Mouse (Mus musculus) MEL (cell line): ENCODE data around the gene Ddit4. TPM values are rescaled to one million over a fixed set of nuclear protein-coding genes. Genes with fewer than 3 reads are reported as not detected.

Source experiments
- DNase-seq: peaks from one replicate; pipeline ENCODE4 v3.0.0; 2011; ENCODE audit warnings: low read depth, low spot score
- H3K27ac ChIP-seq: 2 replicates; pipeline ENCODE4 v1.5.1; 2012; ENCODE audit warnings: low read depth, mild to moderate bottlenecking, control low read depth, low read length, moderate library complexity; ENCODE audit not compliant: control insufficient read depth
- H3K27me3 ChIP-seq, 2 experiments: fragments of 150-350 bp in 1 of 2; sonication (generic) in 1 of 2; 2 replicates each; pipeline ENCODE4 v1.6.1; 2012; ENCODE audit warnings: low read length in 2 of 2, mild to moderate bottlenecking in 2 of 2, improper control_type of control experiment in 1 of 2, moderate library complexity in 1 of 2; ENCODE audit not compliant: insufficient read depth in 2 of 2, control insufficient read depth in 1 of 2
- H3K36me3 ChIP-seq, 2 experiments: 2 replicates each; pipeline ENCODE4 v1.6.1; 2012 to 2014; ENCODE audit warnings: low read length in 2 of 2, improper control_type of control experiment in 1 of 2, inconsistent platforms in 1 of 2, mild to moderate bottlenecking in 1 of 2; ENCODE audit not compliant: insufficient read depth in 2 of 2, control insufficient read depth in 1 of 2
- H3K4me1 ChIP-seq, 2 experiments: fragments of 150-350 bp in 1 of 2; sonication (generic) in 1 of 2; 2 replicates each; pipeline ENCODE4 v1.6.1; 2012; ENCODE audit warnings: low read length in 2 of 2, improper control_type of control experiment in 1 of 2, mild to moderate bottlenecking in 1 of 2; ENCODE audit not compliant: insufficient read depth in 2 of 2, control insufficient read depth in 1 of 2
- H3K4me3 ChIP-seq, 2 experiments: fragments of 150-350 bp in 1 of 2; sonication (generic) in 1 of 2; 2 replicates each; pipeline ENCODE4 v1.5.1; 2012; ENCODE audit warnings: low read depth in 2 of 2, low read length in 2 of 2, mild to moderate bottlenecking in 2 of 2, moderate library complexity in 2 of 2, control low read depth in 1 of 2, improper control_type of control experiment in 1 of 2; ENCODE audit not compliant: control insufficient read depth in 1 of 2, insufficient read depth in 1 of 2
- H3K79me2 ChIP-seq: 2 replicates; pipeline ENCODE4 v1.6.1; 2012; ENCODE audit warnings: mild to moderate bottlenecking, low read length, moderate library complexity; ENCODE audit not compliant: control insufficient read depth, poor library complexity, insufficient read depth
- H3K9ac ChIP-seq: 2 replicates; pipeline ENCODE4 v1.6.1; 2012; ENCODE audit warnings: low read depth, mild to moderate bottlenecking, control low read depth, low read length, moderate library complexity; ENCODE audit not compliant: control insufficient read depth, poor library complexity, severe bottlenecking
- H3K9me3 ChIP-seq: fragments of 150-350 bp; sonication (generic); replicated peaks from 2 replicates; pipeline ENCODE4 v1.6.1; 2012; ENCODE audit warnings: mild to moderate bottlenecking, low read length, improper control_type of control experiment, moderate library complexity; ENCODE audit not compliant: insufficient read depth
- CTCF ChIP-seq, 3 experiments: IDR thresholded peaks in 2 of 3; conservative IDR thresholded peaks in 1 of 3; 2 replicates each; pipeline ENCODE4 v1.5.1; 2011 to 2012; ENCODE audit warnings: low read length in 3 of 3, low read depth in 2 of 3, mild to moderate bottlenecking in 2 of 3, improper control_type of control experiment in 1 of 3, inconsistent platforms in 1 of 3, mixed read lengths in 1 of 3, moderate library complexity in 1 of 3; ENCODE audit not compliant: control insufficient read depth in 1 of 3, insufficient read depth in 1 of 3, poor library complexity in 1 of 3, severe bottlenecking in 1 of 3
- ELF1 ChIP-seq: IDR thresholded peaks from 2 replicates; pipeline ENCODE4 v1.6.1; 2014; ENCODE audit warnings: low read depth, mild to moderate bottlenecking, inconsistent platforms, low read length, improper control_type of control experiment, moderate library complexity
- EP300 ChIP-seq, 2 experiments: IDR thresholded peaks; 2 replicates each; pipeline ENCODE4 v1.6.1; 2011; ENCODE audit warnings: improper control_type of control experiment in 2 of 2, low read length in 2 of 2, low read depth in 1 of 2, mild to moderate bottlenecking in 1 of 2
- KAT2A ChIP-seq: conservative IDR thresholded peaks from 2 replicates; pipeline ENCODE4 v1.6.1; 2012; ENCODE audit warnings: low read depth, low read length, improper control_type of control experiment, inconsistent platforms
- MAZ ChIP-seq: IDR thresholded peaks from 2 replicates; pipeline ENCODE4 v1.6.1; 2012; ENCODE audit warnings: low read depth, mild to moderate bottlenecking, inconsistent platforms, low read length, improper control_type of control experiment
- MYC ChIP-seq: IDR thresholded peaks from 2 replicates; pipeline ENCODE4 v1.6.1; 2011; ENCODE audit warnings: low read depth, mild to moderate bottlenecking, low read length, improper control_type of control experiment, moderate library complexity
- NELFE ChIP-seq: IDR thresholded peaks from 2 replicates; pipeline ENCODE4 v1.6.1; 2011; ENCODE audit warnings: low read depth, low read length, improper control_type of control experiment
- NRF1 ChIP-seq: IDR thresholded peaks from 2 replicates; pipeline ENCODE4 v1.6.1; 2014; ENCODE audit warnings: low read depth, mild to moderate bottlenecking, inconsistent platforms, low read length, improper control_type of control experiment, moderate library complexity; ENCODE audit not compliant: poor library complexity, insufficient read depth, severe bottlenecking
- POLR2A ChIP-seq, 2 experiments: IDR thresholded peaks; 2 replicates each; pipeline ENCODE4 v1.6.1; 2011 to 2012; ENCODE audit warnings: low read length in 2 of 2, mild to moderate bottlenecking in 2 of 2, control low read depth in 1 of 2, improper control_type of control experiment in 1 of 2, low read depth in 1 of 2, moderate library complexity in 1 of 2; ENCODE audit not compliant: control insufficient read depth in 1 of 2, insufficient read depth in 1 of 2, poor library complexity in 1 of 2
- POLR2AphosphoS5 ChIP-seq: IDR thresholded peaks from 2 replicates; pipeline ENCODE4 v1.6.1; 2012; ENCODE audit warnings: low read depth, borderline replicate concordance, mild to moderate bottlenecking, inconsistent platforms, low read length, moderate library complexity, mixed read lengths
- RAD21 ChIP-seq: IDR thresholded peaks from 2 replicates; pipeline ENCODE4 v1.6.1; 2011; ENCODE audit warnings: mild to moderate bottlenecking, low read depth, low read length, improper control_type of control experiment
- RCOR1 ChIP-seq: IDR thresholded peaks from 2 replicates; pipeline ENCODE4 v1.6.1; 2012; ENCODE audit warnings: low read depth, mild to moderate bottlenecking, inconsistent platforms, low read length, improper control_type of control experiment
- SIN3A ChIP-seq: IDR thresholded peaks from 2 replicates; pipeline ENCODE4 v1.6.1; 2012; ENCODE audit warnings: low read length, improper control_type of control experiment, inconsistent platforms
- SMC3 ChIP-seq: IDR thresholded peaks from 2 replicates; pipeline ENCODE4 v1.6.1; 2011; ENCODE audit warnings: low read depth, low read length, improper control_type of control experiment
- TAL1 ChIP-seq: IDR thresholded peaks from 2 replicates; pipeline ENCODE4 v1.6.1; 2012; ENCODE audit warnings: mild to moderate bottlenecking, inconsistent platforms, low read length, moderate library complexity, mixed read lengths
- TCF12 ChIP-seq: IDR thresholded peaks from 2 replicates; pipeline ENCODE4 v1.6.1; 2014; ENCODE audit warnings: low read depth, mild to moderate bottlenecking, inconsistent platforms, low read length, improper control_type of control experiment, moderate library complexity
- USF2 ChIP-seq, 2 experiments: IDR thresholded peaks; 2 replicates each; pipeline ENCODE4 v1.6.1; 2011 to 2012; ENCODE audit warnings: improper control_type of control experiment in 2 of 2, low read length in 2 of 2, borderline replicate concordance in 1 of 2, inconsistent platforms in 1 of 2, low read depth in 1 of 2, mild to moderate bottlenecking in 1 of 2; ENCODE audit not compliant: insufficient read depth in 1 of 2
- ZMIZ1 ChIP-seq: IDR thresholded peaks from 2 replicates; pipeline ENCODE4 v1.6.1; 2012; ENCODE audit warnings: low read depth, mild to moderate bottlenecking, inconsistent platforms, low read length, improper control_type of control experiment, moderate library complexity
- ZNF384 ChIP-seq: IDR thresholded peaks from 2 replicates; pipeline ENCODE4 v1.6.1; 2012; ENCODE audit warnings: low read depth, mild to moderate bottlenecking, inconsistent platforms, low read length, improper control_type of control experiment
- polyA plus RNA-seq, 2 experiments: library from polyadenylated mRNA; stranded (reverse) in 1 of 2; unstranded in 1 of 2; fragments of >175 nt in 1 of 2; fragments of >200 nt in 1 of 2; gene quantifications; 2 replicates each; pipeline versions ENCODE4 v1.2.1 to v1.2.4; 2012; ENCODE audit warnings: low replicate concordance in 2 of 2, low read depth in 1 of 2; ENCODE audit not compliant: insufficient read length in 2 of 2, insufficient read depth in 1 of 2, missing spikeins in 1 of 2
- total RNA-seq: library from RNA; depleted of rRNA; stranded (reverse); fragments of 300-350 nt; gene quantifications from 2 replicates; pipeline ENCODE4 v1.2.3, GENCODE M21; 2012

The Ddit4 gene
- total and polyA plus RNA-seq, 3 experiments = 2.6 to 11.6 TPM; not detected in 1

DNA sequence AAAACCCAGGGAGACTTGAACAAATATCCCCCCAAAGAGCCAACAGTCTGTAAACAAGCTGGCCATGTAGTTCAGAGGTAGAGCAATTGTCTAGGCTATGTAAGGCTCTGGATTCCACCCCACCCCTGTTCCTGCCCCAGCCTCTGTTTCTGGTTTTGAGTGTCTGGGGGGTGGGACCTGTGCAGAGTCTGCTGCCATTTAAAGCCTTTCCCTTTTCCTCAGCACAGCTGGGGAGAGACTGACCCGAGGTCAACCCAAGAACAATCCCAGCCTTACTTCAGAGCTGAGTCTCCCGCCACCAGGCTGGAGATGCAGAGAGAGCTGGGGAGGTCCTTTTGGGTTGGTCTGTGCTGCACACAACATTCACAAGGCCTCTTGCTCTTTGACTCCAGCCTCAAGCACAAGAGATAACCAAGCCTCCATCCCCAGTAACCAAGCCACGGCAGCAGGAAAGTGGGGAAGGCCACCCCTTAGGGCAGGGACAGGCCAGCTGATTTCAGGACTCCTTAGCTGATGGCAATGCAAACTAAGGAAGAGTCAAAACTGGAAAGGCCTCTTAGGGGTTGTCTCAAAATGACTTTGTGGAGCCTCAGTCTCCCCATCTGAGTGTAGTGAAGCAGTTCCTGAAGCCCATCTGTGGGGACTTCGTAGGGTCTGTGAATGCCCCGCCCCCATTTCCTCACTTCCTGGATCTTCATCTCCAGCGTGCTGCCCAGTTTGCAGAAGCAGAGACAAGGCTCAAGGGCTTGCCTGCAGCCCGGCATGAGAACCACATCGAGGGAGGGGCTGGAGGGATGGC is 15.4 kb downstream of the Ddit4 start:
- Histone ChIP-seq H3K27me3 (no peaks in the 10 kb centered on the region), H3K36me3 (no peaks in the 10 kb centered on the region), H3K27ac (no peak overlapping the region), H3K79me2 (no peaks in the 10 kb centered on the region), H3K9ac (no peak overlapping the region), H3K4me1 (peaks cover 0 to 9% of the 10 kb centered on the region in 2 experiments; a peak in 2 of 4 replicates)
- DNase-seq = no peak
- TF ChIP-seq MYC (no peak), NELFE (no peak), ELF1 (0 out of 2 replicates have a peak, but pooled peaks have one; percentile 27)
- TF ChIP-seq, all 39 proteins: peak for 1
- H3K9me3 ChIP-seq = no peaks in the 10 kb centered on the region
- H3K4me3 ChIP-seq = no peak overlapping the region

DNA sequence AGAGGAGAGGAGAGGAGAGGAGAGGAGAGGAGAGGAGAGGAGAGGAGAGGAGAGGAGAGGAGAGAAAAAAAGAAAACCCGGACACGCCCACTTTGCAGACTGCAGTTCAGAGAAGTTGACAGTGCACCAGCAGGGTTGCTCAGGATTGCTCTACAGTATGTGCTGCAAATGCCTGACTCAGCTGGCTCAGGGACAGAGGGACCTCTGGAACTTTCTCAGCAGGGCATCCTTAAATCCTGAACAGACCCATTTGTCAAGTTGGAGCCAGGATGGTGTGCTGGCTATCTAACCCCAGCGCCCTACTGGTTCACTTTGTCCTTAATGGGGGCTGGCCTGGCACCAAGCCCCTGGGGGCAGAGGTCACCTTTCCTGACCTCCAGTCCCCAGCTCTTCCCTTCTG is 17.6 kb downstream of the Ddit4 start:
- H3K27ac ChIP-seq = no peak overlapping the region
- no peak overlapping the region for H3K4me3 ChIP-seq
- TF ChIP-seq USF2 (IDR thresholded peaks at IDR 0.05; ENCODE audit: borderline replicate concordance in 1 of 2, insufficient read depth in 1 of 2, low read depth in 1 of 2, low read length in 2 of 2) (no peak), POLR2A (IDR thresholded peaks at IDR 0.05; ENCODE audit: control insufficient read depth in 1 of 2, insufficient read depth in 1 of 2, low read depth in 1 of 2, low read length in 2 of 2, poor library complexity in 1 of 2) (no peak), ZMIZ1 (no peak), RCOR1 (no peak), MAZ (no peak), RAD21 (no peak)
- TF ChIP-seq, all 39 proteins: peak for 0
- H3K9me3 ChIP-seq = no peaks in the 10 kb centered on the region
- no peaks in the 10 kb centered on the region for H3K36me3 ChIP-seq
- no peaks in the 10 kb centered on the region for H3K27me3 ChIP-seq
- DNase-seq = no peak
- H3K9ac ChIP-seq = no peak overlapping the region
- peaks cover 0 to 7% of the 10 kb centered on the region in 2 experiments; a peak in 2 of 4 replicates for H3K4me1 ChIP-seq
- H3K79me2 ChIP-seq = no peaks in the 10 kb centered on the region

- H3K27ac ChIP-seq = no peak overlapping the region
- TF ChIP-seq RAD21 (no peak), KAT2A (no peak), EP300 (IDR thresholded peaks at IDR 0.05; ENCODE audit: low read depth in 1 of 2, low read length in 2 of 2) (no peak), SIN3A (no peak), TAL1 (no peak), POLR2AphosphoS5 (no peak), TCF12 (no peak), MAZ (no peak), POLR2A (IDR thresholded peaks at IDR 0.05; ENCODE audit: control insufficient read depth in 1 of 2, insufficient read depth in 1 of 2, low read depth in 1 of 2, low read length in 2 of 2, poor library complexity in 1 of 2) (no peak), CTCF (IDR thresholded peaks at IDR 0.05 in 2 of 3, conservative IDR thresholded peaks at IDR 0.05 in 1 of 3; ENCODE audit: control insufficient read depth in 1 of 3, insufficient read depth in 1 of 3, low read depth in 2 of 3, low read length in 3 of 3, poor library complexity in 1 of 3, severe bottlenecking in 1 of 3) (no peak), ZNF384 (no peak), SMC3 (no peak), RCOR1 (no peak), NRF1 (no peak), ZMIZ1 (no peak)
- no peaks in the 10 kb centered on the region for H3K9me3 ChIP-seq
- H3K9ac ChIP-seq = no peak overlapping the region
- H3K36me3 ChIP-seq = no peaks in the 10 kb centered on the region
- H3K27me3 ChIP-seq = no peaks in the 10 kb centered on the region
- no peaks in the 10 kb centered on the region for H3K79me2 ChIP-seq
- no peak overlapping the region for H3K4me3 ChIP-seq
- peaks cover 0 to 4% of the 10 kb centered on the region in 2 experiments; a peak in 2 of 4 replicates for H3K4me1 ChIP-seq
- no peak for DNase-seq
Measured at GRCm38 (mm10) chr10:59932521-59932920, 19.1 kb downstream of the Ddit4 start.
